Mouse (Mus musculus) bone marrow, adult 2 months (tissue): ENCODE data around the gene Nrsn2.

Source experiments
- CTCF ChIP-seq: fragments of 200-500 bp; IDR thresholded peaks from 2 replicates; pipeline ENCODE4 v1.5.1; 2011; ENCODE audit warnings: low read length, control low read depth; ENCODE audit not compliant: control insufficient read depth, insufficient read depth
- POLR2A ChIP-seq: fragments of 200-500 bp; IDR thresholded peaks from 2 replicates; pipeline ENCODE4 v1.6.1; 2011; ENCODE audit warnings: low read depth, mild to moderate bottlenecking, control low read depth, low read length, borderline replicate concordance; ENCODE audit not compliant: control insufficient read depth

DNA sequence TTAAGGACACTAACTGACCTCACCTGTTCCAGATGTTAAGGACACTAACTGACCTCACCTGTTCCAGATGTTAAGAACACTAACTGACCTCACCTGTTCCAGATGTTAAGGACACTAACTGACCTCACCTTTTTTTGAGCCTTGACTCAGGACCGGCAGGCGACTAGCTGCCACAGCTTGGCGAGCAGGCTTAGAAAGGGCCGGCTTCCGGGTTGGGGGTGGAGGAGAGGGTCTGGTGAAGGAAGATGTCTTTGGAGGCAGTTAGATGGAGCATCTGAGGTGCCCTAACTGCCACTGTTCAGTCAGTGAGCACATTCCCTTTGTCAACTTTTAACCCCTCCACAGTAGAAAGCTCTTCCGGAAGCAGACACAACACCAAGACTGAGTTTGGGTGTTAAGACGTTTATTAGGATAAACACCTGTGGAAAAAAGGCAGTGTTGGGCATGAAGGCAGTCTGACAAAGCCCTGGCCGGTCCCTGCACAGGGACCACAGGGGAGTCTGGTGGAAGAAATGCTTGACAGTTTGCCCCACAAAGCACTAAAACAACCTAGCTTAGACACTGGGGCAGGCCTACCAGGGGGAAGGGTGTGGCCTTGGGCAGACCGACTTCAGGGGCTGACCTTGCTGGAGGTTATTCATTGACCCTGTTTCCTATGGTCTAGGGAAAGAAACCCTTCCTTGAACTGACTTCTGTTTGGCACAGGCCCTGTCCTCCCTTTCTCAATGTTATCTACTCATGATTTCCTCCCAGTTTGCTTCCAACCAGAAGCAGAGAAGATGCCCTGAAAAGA is 17.0 kb upstream of the Nrsn2 start:
- TF ChIP-seq CTCF = no peak
- no peak for TF ChIP-seq POLR2A
